Mouse (Mus musculus): ENCODE measurements around the gene Pou3f1. TPM values are rescaled to one million over a fixed set of nuclear protein-coding genes. Genes with fewer than 3 reads are reported as not detected.

Gene Pou3f1
- polyA plus RNA-seq, 1 experiment: 0.02 TPM

DNA sequence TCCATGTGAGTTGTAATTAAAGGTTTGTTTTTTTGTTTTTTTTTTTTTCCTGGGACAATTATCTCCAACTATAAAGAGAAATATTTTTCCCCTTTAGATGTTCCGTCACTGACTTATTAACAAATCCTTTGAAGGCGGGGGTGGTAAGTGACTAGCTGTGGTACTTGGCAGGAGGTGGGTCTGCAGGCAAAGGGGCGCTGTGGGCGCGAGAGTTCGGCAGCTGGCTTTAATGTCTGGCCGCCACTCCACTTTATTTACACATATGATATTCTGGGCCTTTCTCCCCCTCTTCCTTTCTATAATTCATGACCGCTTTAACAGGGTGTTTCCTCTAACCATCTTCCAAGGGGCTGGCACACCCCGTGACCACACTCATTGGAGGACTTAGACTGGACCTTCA, 40.6 kb upstream of the Pou3f1 start:
- H3K4me1 ChIP-seq (ENCODE audit: control insufficient read depth, insufficient read depth, insufficient read length): no peaks in the 10 kb centered on the region
- DNase-seq (ENCODE audit: low read depth in 1 of 2, low spot score in 2 of 2): no peak
- H3K27me3 ChIP-seq (ENCODE audit: control insufficient read depth, insufficient read depth, low read length): no peaks in the 10 kb centered on the region
- no peak overlapping the region for H3K4me3 ChIP-seq (ENCODE audit: extremely low read depth, insufficient read depth, insufficient read length)
- H3K27ac ChIP-seq (ENCODE audit: insufficient read depth, low read length): no peak overlapping the region
- TF ChIP-seq POLR2A (IDR thresholded peaks at IDR 0.05; ENCODE audit: low read depth, low read length) (no peak), CTCF (IDR thresholded peaks at IDR 0.05; ENCODE audit: extremely low read depth, insufficient read depth, insufficient read length, insufficient replicate concordance) (no peak)
- 74% methylated on average over 9 of the region's 9 CpGs for WGBS
- no peaks in the 10 kb centered on the region for H3K36me3 ChIP-seq (ENCODE audit: control insufficient read depth, insufficient read depth, low read length)

DNA sequence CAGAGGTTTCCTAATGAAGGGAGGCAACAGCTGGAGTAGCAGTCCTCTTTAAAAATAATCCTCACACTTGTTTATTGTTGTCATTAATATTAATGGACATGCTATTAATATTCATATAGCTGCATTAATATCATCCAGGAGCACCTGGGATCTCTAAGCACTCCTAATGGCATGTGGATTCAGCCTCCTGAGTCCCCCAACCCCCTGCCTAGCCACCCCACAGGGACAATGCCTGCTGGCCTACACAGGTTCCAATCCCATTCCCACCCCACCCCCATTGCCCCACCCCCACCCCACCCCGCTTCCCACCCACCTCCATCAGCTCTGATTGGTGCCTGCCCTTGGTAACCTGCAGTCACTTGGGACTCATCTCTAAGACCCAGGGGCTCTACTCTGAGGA, 40.0 kb upstream of the Pou3f1 start:
- Histone ChIP-seq H3K27me3 (ENCODE audit: control insufficient read depth, insufficient read depth, low read length) (no peaks in the 10 kb centered on the region), H3K36me3 (ENCODE audit: control insufficient read depth, insufficient read depth, low read length) (no peaks in the 10 kb centered on the region), H3K4me1 (ENCODE audit: control insufficient read depth, insufficient read depth, insufficient read length) (no peaks in the 10 kb centered on the region), H3K4me3 (ENCODE audit: extremely low read depth, insufficient read depth, insufficient read length) (no peak overlapping the region), H3K27ac (ENCODE audit: insufficient read depth, low read length) (no peak overlapping the region)
- WGBS: 76% methylated on average over 1 of the region's 1 CpGs
- DNase-seq (ENCODE audit: low read depth in 1 of 2, low spot score in 2 of 2): no peak
- TF ChIP-seq CTCF (IDR thresholded peaks at IDR 0.05; ENCODE audit: extremely low read depth, insufficient read depth, insufficient read length, insufficient replicate concordance) (no peak), POLR2A (IDR thresholded peaks at IDR 0.05; ENCODE audit: low read depth, low read length) (no peak)

DNA sequence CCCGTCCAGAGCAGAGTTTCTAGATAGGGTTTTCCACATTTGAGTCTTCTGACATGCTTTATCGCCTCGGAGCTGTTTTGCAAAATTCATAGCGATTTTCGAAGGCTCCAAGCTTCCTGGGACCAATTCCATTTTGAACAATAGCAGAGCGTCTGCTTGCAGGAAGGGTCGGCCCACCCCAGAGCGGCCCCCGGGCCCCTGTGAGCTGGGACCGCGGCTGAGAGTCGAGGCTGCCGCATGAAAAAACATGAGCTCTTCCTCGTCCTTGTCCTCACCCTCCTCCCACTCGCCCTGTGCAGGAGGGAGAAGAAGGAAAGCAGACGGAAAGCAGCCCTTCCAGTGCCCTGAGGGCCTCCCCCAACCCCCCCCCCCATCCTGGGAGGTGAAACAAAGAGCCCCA, 38.0 kb upstream of the Pou3f1 start:
- 16% methylated on average over 16 of the region's 16 CpGs for WGBS
- Histone ChIP-seq H3K27ac (ENCODE audit: insufficient read depth, low read length) (no peak overlapping the region), H3K4me1 (ENCODE audit: control insufficient read depth, insufficient read depth, insufficient read length) (no peaks in the 10 kb centered on the region), H3K27me3 (ENCODE audit: control insufficient read depth, insufficient read depth, low read length) (no peaks in the 10 kb centered on the region), H3K36me3 (ENCODE audit: control insufficient read depth, insufficient read depth, low read length) (no peaks in the 10 kb centered on the region), H3K4me3 (ENCODE audit: extremely low read depth, insufficient read depth, insufficient read length) (no peak overlapping the region)
- no peak for TF ChIP-seq CTCF (IDR thresholded peaks at IDR 0.05; ENCODE audit: extremely low read depth, insufficient read depth, insufficient read length, insufficient replicate concordance)
- TF ChIP-seq POLR2A (IDR thresholded peaks at IDR 0.05; ENCODE audit: low read depth, low read length): no peak
- DNase-seq (ENCODE audit: low read depth in 1 of 2, low spot score in 2 of 2): no peak

GRCm38 (mm10) chr4:124621406-124621805, 35.2 kb upstream of the Pou3f1 start:
- H3K4me3 ChIP-seq (ENCODE audit: extremely low read depth, insufficient read depth, insufficient read length): no peak overlapping the region
- TF ChIP-seq POLR2A (IDR thresholded peaks at IDR 0.05; ENCODE audit: low read depth, low read length) (no peak), CTCF (IDR thresholded peaks at IDR 0.05; ENCODE audit: extremely low read depth, insufficient read depth, insufficient read length, insufficient replicate concordance) (no peak)
- no peak overlapping the region for H3K27ac ChIP-seq (ENCODE audit: insufficient read depth, low read length)
- no peaks in the 10 kb centered on the region for H3K4me1 ChIP-seq (ENCODE audit: control insufficient read depth, insufficient read depth, insufficient read length)
- no peaks in the 10 kb centered on the region for H3K27me3 ChIP-seq (ENCODE audit: control insufficient read depth, insufficient read depth, low read length)
- no peak for DNase-seq (ENCODE audit: low read depth in 1 of 2, low spot score in 2 of 2)
- WGBS: 82% methylated on average over 11 of the region's 11 CpGs
- H3K36me3 ChIP-seq (ENCODE audit: control insufficient read depth, insufficient read depth, low read length): no peaks in the 10 kb centered on the region

- Histone ChIP-seq H3K27ac (ENCODE audit: insufficient read depth, low read length) (no peak overlapping the region), H3K36me3 (ENCODE audit: control insufficient read depth, insufficient read depth, low read length) (no peaks in the 10 kb centered on the region), H3K27me3 (ENCODE audit: control insufficient read depth, insufficient read depth, low read length) (no peaks in the 10 kb centered on the region), H3K4me1 (ENCODE audit: control insufficient read depth, insufficient read depth, insufficient read length) (no peaks in the 10 kb centered on the region), H3K4me3 (ENCODE audit: extremely low read depth, insufficient read depth, insufficient read length) (no peak overlapping the region)
- WGBS: 87% methylated on average over 5 of the region's 5 CpGs
- no peak for DNase-seq (ENCODE audit: low read depth in 1 of 2, low spot score in 2 of 2)
- no peak for TF ChIP-seq CTCF (IDR thresholded peaks at IDR 0.05; ENCODE audit: extremely low read depth, insufficient read depth, insufficient read length, insufficient replicate concordance)
- no peak for TF ChIP-seq POLR2A (IDR thresholded peaks at IDR 0.05; ENCODE audit: low read depth, low read length)
These were observed 34.0 kb upstream of the Pou3f1 start for GRCm38 (mm10) chr4:124622566-124622965.

DNA sequence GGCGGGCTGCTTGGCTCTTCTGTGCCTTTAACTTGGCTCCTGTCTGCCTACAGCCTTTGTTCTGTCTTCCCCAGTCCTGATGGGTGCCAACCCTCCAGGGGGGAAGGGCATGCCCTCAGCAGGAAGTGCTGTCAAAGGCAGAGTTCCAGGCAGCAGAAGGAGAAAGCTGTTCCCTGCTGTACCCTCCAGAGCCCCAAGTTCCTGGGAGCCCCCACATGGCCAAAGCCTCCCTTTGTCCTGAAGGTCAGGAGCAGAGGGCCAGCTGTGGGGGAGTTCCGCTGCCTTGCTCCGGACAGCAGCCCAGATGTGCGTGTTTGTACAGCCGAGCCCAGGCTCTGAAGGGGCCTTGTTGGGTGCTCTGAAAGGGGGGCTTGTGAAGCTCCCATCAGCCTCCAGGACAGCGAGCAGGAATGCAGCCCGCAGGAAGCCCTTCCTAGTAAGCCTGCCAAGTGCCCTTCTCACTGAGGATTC, 32.5 kb upstream of the Pou3f1 start:
- Histone ChIP-seq H3K36me3 (ENCODE audit: control insufficient read depth, insufficient read depth, low read length) (no peaks in the 10 kb centered on the region), H3K4me1 (ENCODE audit: control insufficient read depth, insufficient read depth, insufficient read length) (no peaks in the 10 kb centered on the region), H3K4me3 (ENCODE audit: extremely low read depth, insufficient read depth, insufficient read length) (no peak overlapping the region), H3K27ac (ENCODE audit: insufficient read depth, low read length) (no peak overlapping the region), H3K27me3 (ENCODE audit: control insufficient read depth, insufficient read depth, low read length) (no peaks in the 10 kb centered on the region)
- TF ChIP-seq CTCF (IDR thresholded peaks at IDR 0.05; ENCODE audit: extremely low read depth, insufficient read depth, insufficient read length, insufficient replicate concordance): no peak
- TF ChIP-seq POLR2A (IDR thresholded peaks at IDR 0.05; ENCODE audit: low read depth, low read length): no peak
- DNase-seq (ENCODE audit: low read depth in 1 of 2, low spot score in 2 of 2): no peak
- 58% methylated on average over 7 of the region's 7 CpGs for WGBS

DNA sequence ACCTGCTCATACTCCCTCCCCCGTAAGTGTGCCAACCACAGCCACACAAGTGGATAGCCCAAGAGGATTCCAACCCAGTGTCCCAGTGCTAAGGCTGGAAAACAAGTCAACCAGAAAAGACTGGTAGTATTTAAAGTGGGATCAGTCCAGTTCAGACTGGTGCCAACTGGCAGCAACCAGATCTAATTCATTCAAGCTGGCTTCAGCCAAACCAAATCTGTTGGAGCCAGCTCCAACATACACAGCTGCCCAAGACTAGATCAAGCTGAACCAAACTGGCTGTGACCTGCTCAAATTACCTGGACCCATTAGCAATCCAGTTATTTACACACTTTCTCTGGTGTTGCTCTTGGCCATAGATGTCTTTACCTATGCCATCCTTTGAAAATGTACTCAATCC, 29.8 kb upstream of the Pou3f1 start:
- 93% methylated on average over 1 of the region's 1 CpGs for WGBS
- TF ChIP-seq POLR2A (IDR thresholded peaks at IDR 0.05; ENCODE audit: low read depth, low read length) (no peak), CTCF (IDR thresholded peaks at IDR 0.05; ENCODE audit: extremely low read depth, insufficient read depth, insufficient read length, insufficient replicate concordance) (no peak)
- no peak for DNase-seq (ENCODE audit: low read depth in 1 of 2, low spot score in 2 of 2)

More for the DNA sequence above, 29.8 kb upstream of the Pou3f1 start:
- H3K4me3 ChIP-seq (ENCODE audit: extremely low read depth, insufficient read depth, insufficient read length): no peak overlapping the region
- no peaks in the 10 kb centered on the region for H3K4me1 ChIP-seq (ENCODE audit: control insufficient read depth, insufficient read depth, insufficient read length)
- H3K36me3 ChIP-seq (ENCODE audit: control insufficient read depth, insufficient read depth, low read length): no peaks in the 10 kb centered on the region
- H3K27me3 ChIP-seq (ENCODE audit: control insufficient read depth, insufficient read depth, low read length): no peaks in the 10 kb centered on the region
- no peak overlapping the region for H3K27ac ChIP-seq (ENCODE audit: insufficient read depth, low read length)
